Mouse (Mus musculus) layer of hippocampus, adult 9-10 months (tissue): ENCODE measurements around the gene Myo1a.
A peak's percentile ranks its signal among the peaks of the same experiment; 100 is the strongest.

Experiments used
- DNase-seq: peaks from one replicate; pipeline ENCODE4 v3.0.0; 2022; ENCODE audit warnings: low spot score

Gene Myo1a

GRCm38 (mm10) chr10:127674794-127675522 lies 30.0 kb upstream of the Myo1a start:
- peak; percentile 99 for DNase-seq

GRCm38 (mm10) chr10:127675859-127676398 lies 29.0 kb upstream of the Myo1a start:
- DNase-seq: no peak

GRCm38 (mm10) chr10:127676691-127677548 lies 28.1 kb upstream of the Myo1a start:
- peak; percentile 96 for DNase-seq

GRCm38 (mm10) chr10:127677591-127678336 lies 27.2 kb upstream of the Myo1a start:
- DNase-seq: no peak

GRCm38 (mm10) chr10:127679208-127679607 lies 25.8 kb upstream of the Myo1a start:
- no peak for DNase-seq

GRCm38 (mm10) chr10:127679881-127680280 lies 25.1 kb upstream of the Myo1a start:
- DNase-seq: no peak

- no peak for DNase-seq
Measured at GRCm38 (mm10) chr10:127682886-127683285, 22.1 kb upstream of the Myo1a start.

- no peak for DNase-seq
Measured at GRCm38 (mm10) chr10:127691053-127691452, 13.9 kb upstream of the Myo1a start.

- no peak for DNase-seq
Measured at GRCm38 (mm10) chr10:127694636-127695035, 10.3 kb upstream of the Myo1a start.

GRCm38 (mm10) chr10:127695775-127696174 lies 9.2 kb upstream of the Myo1a start:
- no peak for DNase-seq

- DNase-seq: no peak
Measured at GRCm38 (mm10) chr10:127698966-127699365, 6.0 kb upstream of the Myo1a start.

- DNase-seq: no peak
Measured at GRCm38 (mm10) chr10:127703299-127703698, 1.7 kb upstream of the Myo1a start.

GRCm38 (mm10) chr10:127704293-127704692 lies 677 bp upstream of the Myo1a start:
- no peak for DNase-seq

GRCm38 (mm10) chr10:127705783-127706182 lies 813 bp downstream of the Myo1a start:
- no peak for DNase-seq

- no peak for DNase-seq
Measured at GRCm38 (mm10) chr10:127707721-127708120, 2.8 kb downstream of the Myo1a start.

- no peak for DNase-seq
Measured at GRCm38 (mm10) chr10:127708850-127709370, 3.9 kb downstream of the Myo1a start.

- no peak for DNase-seq
Measured at GRCm38 (mm10) chr10:127710331-127710730, 5.4 kb downstream of the Myo1a start.

- DNase-seq: no peak
Measured at GRCm38 (mm10) chr10:127712736-127713135, 7.8 kb downstream of the Myo1a start.

GRCm38 (mm10) chr10:127721671-127722418 lies 16.9 kb downstream of the Myo1a start:
- no peak for DNase-seq

- DNase-seq: no peak
Measured at GRCm38 (mm10) chr10:127724178-127724577, 19.2 kb downstream of the Myo1a start, which contains the start of gene Tac2. Gene Tac2 (plus strand): TSS chr10:127724478.

GRCm38 (mm10) chr10:127725136-127725535 lies 20.2 kb downstream of the Myo1a start:
- DNase-seq: no peak
